Mouse (Mus musculus) embryo, embryonic 10.5 days (tissue): Measurements from ENCODE around the gene Brix1.
A peak's percentile ranks its signal among the peaks of the same experiment; 100 is the strongest.
"Not testable (repeated sequence)": the region's sequence is repeated elsewhere in the genome, so short reads cannot be mapped to it uniquely, and the experiment has no call there.

Source experiments
- DNase-seq: peaks from one replicate; pipeline ENCODE4 v3.0.0-alpha.2; 2015; ENCODE audit warnings: low spot score

The Brix1 gene

GRCm38 (mm10) chr15:10485484-10486364 lies at the start of gene Brix1, which contains the start of gene Rad1:
TSS of gene Brix1 (minus strand) at chr15:10485947.
TSS of gene Rad1 (plus strand) at chr15:10486018.
- DNase-seq, result peak; percentile 98

- no peak for DNase-seq
Measured at GRCm38 (mm10) chr15:10534591-10534990, 48.8 kb upstream of the Brix1 start.

- DNase-seq, result not testable (repeated sequence)
Measured at GRCm38 (mm10) chr15:10533361-10533760, 47.6 kb upstream of the Brix1 start.

- DNase-seq, result no peak
Measured at GRCm38 (mm10) chr15:10531352-10531751, 45.6 kb upstream of the Brix1 start.

GRCm38 (mm10) chr15:10525896-10526295 lies 40.1 kb upstream of the Brix1 start:
- DNase-seq, result no peak

- no peak for DNase-seq
Measured at GRCm38 (mm10) chr15:10515166-10515565, 29.4 kb upstream of the Brix1 start.

- peak; percentile 24 for DNase-seq
Measured at GRCm38 (mm10) chr15:10506099-10506498, 20.4 kb upstream of the Brix1 start.

- peak; percentile 83 for DNase-seq
Measured at GRCm38 (mm10) chr15:10500838-10501719, 15.3 kb upstream of the Brix1 start.

GRCm38 (mm10) chr15:10500035-10500434 lies 14.3 kb upstream of the Brix1 start:
- no peak for DNase-seq

- DNase-seq, result no peak
Measured at GRCm38 (mm10) chr15:10499593-10499992, 13.8 kb upstream of the Brix1 start.

GRCm38 (mm10) chr15:10496696-10497095 lies 10.9 kb upstream of the Brix1 start:
- DNase-seq, result not testable (repeated sequence)

- DNase-seq, result no peak
Measured at GRCm38 (mm10) chr15:10495944-10496343, 10.2 kb upstream of the Brix1 start.

GRCm38 (mm10) chr15:10490101-10490500 lies 4.4 kb upstream of the Brix1 start:
- no peak for DNase-seq

- DNase-seq, result peak; percentile 26
Measured at GRCm38 (mm10) chr15:10487246-10487645, 1.5 kb upstream of the Brix1 start.

- no peak for DNase-seq
Measured at GRCm38 (mm10) chr15:10486365-10486839, 655 bp upstream of the Brix1 start.

GRCm38 (mm10) chr15:10470941-10471340 lies 14.8 kb downstream of the Brix1 start:
- DNase-seq, result no peak

- peak; percentile 85 for DNase-seq
Measured at GRCm38 (mm10) chr15:10470151-10470831, 15.5 kb downstream of the Brix1 start, which contains the start of gene Dnajc21. TSS of gene Dnajc21 (minus strand) at chr15:10470516.

GRCm38 (mm10) chr15:10469641-10470150 lies 16.1 kb downstream of the Brix1 start:
- DNase-seq, result peak; percentile 50

GRCm38 (mm10) chr15:10468761-10469160 lies 17.0 kb downstream of the Brix1 start:
- no peak for DNase-seq

- DNase-seq, result no peak
Measured at GRCm38 (mm10) chr15:10464678-10465077, 21.1 kb downstream of the Brix1 start.

- no peak for DNase-seq
Measured at GRCm38 (mm10) chr15:10463555-10463954, 22.2 kb downstream of the Brix1 start.

- DNase-seq, result no peak
Measured at GRCm38 (mm10) chr15:10460986-10461385, 24.8 kb downstream of the Brix1 start.
